Mouse (Mus musculus): ENCODE data around the gene Gm20388. TPM values are rescaled to one million over a fixed set of nuclear protein-coding genes. Genes with fewer than 3 reads are reported as not detected.
"Not testable (repeated sequence)": the region's sequence is repeated elsewhere in the genome, so short reads cannot be mapped to it uniquely, and the experiment has no call there.

Gm20388 gene
- polyA plus RNA-seq, 1 experiment from 2014 or later = 5.5 TPM

DNA sequence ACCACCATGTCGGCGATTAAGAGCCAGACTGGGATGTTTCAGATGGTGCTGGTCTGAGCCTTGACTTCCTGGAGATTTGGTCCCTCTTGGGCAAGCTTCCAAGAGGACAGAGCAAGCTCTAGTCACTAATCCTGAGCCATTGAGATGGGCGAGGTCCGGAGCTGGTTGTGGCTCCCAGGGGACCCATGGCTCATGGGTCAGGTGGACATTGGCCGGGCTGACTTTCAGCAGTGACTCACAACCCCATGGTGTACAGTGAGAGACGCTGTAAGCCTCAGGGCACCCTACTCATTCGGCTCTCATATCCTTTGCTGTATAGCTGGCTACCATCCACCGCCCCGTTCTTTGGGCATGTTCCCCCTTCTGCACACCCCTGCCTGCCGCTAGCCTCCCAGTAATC is 1223.5 kb downstream of the Gm20388 start:
- Histone ChIP-seq H3K9me3 (peaks cover 5% of the 10 kb centered on the region; the same call in 1 of the 2 replicates), H3K27ac (no peak overlapping the region), H3K9ac (no peak overlapping the region), H3K4me2 (no peak overlapping the region), H3K27me3 (peaks cover 31% of the 10 kb centered on the region), H3K4me3 (no peak overlapping the region), H3K36me3 (0 out of 2 replicates have a peak, but pooled peaks cover 3% of the 10 kb centered on the region), H3K4me1 (peaks cover 4% of the 10 kb centered on the region)
- no peak for ATAC-seq (ENCODE audit: borderline replicate concordance, extremely low read depth, low FRiP score, low TSS enrichment)
- WGBS = 85% methylated on average over 10 of the region's 10 CpGs

GRCm38 (mm10) chr8:121134512-121134911 is 1223.9 kb downstream of the Gm20388 start:
- WGBS = 86% methylated on average over 11 of the region's 11 CpGs
- H3K27me3 ChIP-seq = peaks cover 27% of the 10 kb centered on the region
- 0 out of 2 replicates have a peak, but pooled peaks cover 3% of the 10 kb centered on the region for H3K36me3 ChIP-seq
- peaks cover under 1% of the 10 kb centered on the region; the same call in 1 of the 2 replicates for H3K4me1 ChIP-seq
- H3K27ac ChIP-seq = no peak overlapping the region
- no peak overlapping the region for H3K4me3 ChIP-seq
- H3K9ac ChIP-seq = no peak overlapping the region
- ATAC-seq (ENCODE audit: borderline replicate concordance, extremely low read depth, low FRiP score, low TSS enrichment) = no peak
- H3K4me2 ChIP-seq = no peak overlapping the region
- H3K9me3 ChIP-seq = peaks cover 5% of the 10 kb centered on the region; the same call in 1 of the 2 replicates

- no peak overlapping the region for H3K9ac ChIP-seq
- no peaks in the 10 kb centered on the region; the same call in 1 of the 2 replicates for H3K4me1 ChIP-seq
- no peak for ATAC-seq (ENCODE audit: borderline replicate concordance, extremely low read depth, low FRiP score, low TSS enrichment)
- peaks cover 5% of the 10 kb centered on the region; the same call in 1 of the 2 replicates for H3K9me3 ChIP-seq
- H3K36me3 ChIP-seq = 0 out of 2 replicates have a peak, but pooled peaks cover 3% of the 10 kb centered on the region
- WGBS = 94% methylated on average over 6 of the region's 6 CpGs
- H3K27ac ChIP-seq = no peak overlapping the region
- no peak overlapping the region for H3K4me2 ChIP-seq
- H3K27me3 ChIP-seq = peaks cover 5% of the 10 kb centered on the region; the same call in 1 of the 2 replicates
- H3K4me3 ChIP-seq = no peak overlapping the region
Observed at GRCm38 (mm10) chr8:121136856-121137255, 1226.2 kb downstream of the Gm20388 start.

- not testable (repeated sequence) for H3K36me3 ChIP-seq; H3K9ac ChIP-seq; H3K9me3 ChIP-seq; H3K4me3 ChIP-seq; ATAC-seq (ENCODE audit: borderline replicate concordance, extremely low read depth, low FRiP score, low TSS enrichment); H3K27ac ChIP-seq; H3K4me2 ChIP-seq; H3K4me1 ChIP-seq
- 47% methylated on average over 4 of the region's 6 CpGs for WGBS
- H3K27me3 ChIP-seq = peaks cover 17% of the 10 kb centered on the region
Observed at GRCm38 (mm10) chr8:121145457-121146134, 1235.0 kb downstream of the Gm20388 start.

DNA sequence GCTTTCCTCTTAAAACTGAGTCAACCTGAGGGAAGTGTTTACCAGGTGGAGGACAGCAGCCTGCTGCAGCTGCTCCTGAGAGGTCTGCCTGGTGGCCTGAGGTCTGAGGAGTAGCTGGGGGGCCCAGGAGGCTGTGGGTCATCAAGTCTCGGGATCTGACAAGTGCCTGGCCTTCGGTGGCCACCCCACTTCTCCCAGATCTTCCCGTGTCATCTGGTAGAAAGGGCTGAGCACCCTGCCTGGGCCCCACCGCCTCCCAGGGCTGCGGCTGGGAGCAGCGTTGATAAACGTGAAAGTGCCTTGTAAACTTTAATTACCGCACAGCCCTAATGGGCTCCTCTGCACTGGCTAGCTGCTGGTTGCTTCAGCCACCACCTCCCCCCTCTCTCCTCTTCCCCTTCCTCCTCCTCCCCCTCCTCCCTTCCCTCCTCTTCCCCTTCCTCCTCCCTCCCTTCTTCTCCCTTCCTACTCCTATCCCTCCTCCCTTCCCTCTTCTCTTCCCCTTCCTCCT is 1238.0 kb downstream of the Gm20388 start:
- no peaks in the 10 kb centered on the region for H3K9me3 ChIP-seq
- no peak for ATAC-seq (ENCODE audit: borderline replicate concordance, extremely low read depth, low FRiP score, low TSS enrichment)
- H3K4me3 ChIP-seq = no peak overlapping the region
- H3K4me1 ChIP-seq = 0 out of 2 replicates have a peak, but pooled peaks cover 9% of the 10 kb centered on the region
- 9% methylated on average over 8 of the region's 8 CpGs for WGBS
- H3K36me3 ChIP-seq = no peaks in the 10 kb centered on the region
- no peak overlapping the region for H3K4me2 ChIP-seq
- H3K27me3 ChIP-seq = peaks cover 15% of the 10 kb centered on the region
- no peak overlapping the region for H3K27ac ChIP-seq
- no peak overlapping the region for H3K9ac ChIP-seq

GRCm38 (mm10) chr8:121152394-121152793 is 1241.8 kb downstream of the Gm20388 start:
- no peak overlapping the region for H3K4me3 ChIP-seq
- peak; percentile 75 for ATAC-seq (ENCODE audit: borderline replicate concordance, extremely low read depth, low FRiP score, low TSS enrichment)
- H3K27me3 ChIP-seq = peaks cover 10% of the 10 kb centered on the region
- no peaks in the 10 kb centered on the region for H3K9me3 ChIP-seq
- 0 out of 2 replicates have a peak overlapping the region, but pooled peaks have one; percentile 21 for H3K27ac ChIP-seq
- H3K4me1 ChIP-seq = 0 out of 2 replicates have a peak, but pooled peaks cover 9% of the 10 kb centered on the region
- H3K4me2 ChIP-seq = no peak overlapping the region
- WGBS = 26% methylated on average over 12 of the region's 12 CpGs
- no peaks in the 10 kb centered on the region for H3K36me3 ChIP-seq
- H3K9ac ChIP-seq = no peak overlapping the region

DNA sequence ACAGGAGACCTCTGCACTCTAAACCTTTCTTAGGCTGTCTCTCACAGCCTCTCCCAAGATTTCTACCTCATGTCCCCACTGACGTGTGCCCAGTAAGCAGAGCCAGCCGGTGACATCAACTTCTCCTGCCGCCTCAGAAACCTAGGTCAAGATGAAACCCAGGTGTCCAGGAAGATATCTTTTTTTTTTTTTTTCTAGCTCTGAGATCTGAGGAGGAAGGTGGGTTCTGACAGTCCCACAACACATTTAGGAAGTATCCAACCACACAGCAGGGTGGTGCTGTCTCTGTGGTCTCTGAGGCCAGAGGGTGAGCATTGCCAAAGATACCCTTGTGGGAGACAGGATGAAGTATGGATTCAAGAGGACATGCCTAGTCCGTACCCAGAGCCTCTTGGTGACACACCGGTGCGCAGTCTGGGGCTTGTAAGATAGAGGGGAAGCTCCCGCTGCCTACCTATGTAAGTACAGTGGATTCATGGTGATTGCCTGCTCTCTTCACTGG is 1246.4 kb downstream of the Gm20388 start:
- Histone ChIP-seq H3K4me2 (no peak overlapping the region), H3K9ac (no peak overlapping the region), H3K36me3 (no peaks in the 10 kb centered on the region), H3K27ac (no peak overlapping the region), H3K27me3 (peaks cover 25% of the 10 kb centered on the region), H3K4me3 (no peak overlapping the region), H3K4me1 (0 out of 2 replicates have a peak, but pooled peaks cover 2% of the 10 kb centered on the region), H3K9me3 (no peaks in the 10 kb centered on the region)
- 81% methylated on average over 7 of the region's 7 CpGs for WGBS
- no peak for ATAC-seq (ENCODE audit: borderline replicate concordance, extremely low read depth, low FRiP score, low TSS enrichment)

DNA sequence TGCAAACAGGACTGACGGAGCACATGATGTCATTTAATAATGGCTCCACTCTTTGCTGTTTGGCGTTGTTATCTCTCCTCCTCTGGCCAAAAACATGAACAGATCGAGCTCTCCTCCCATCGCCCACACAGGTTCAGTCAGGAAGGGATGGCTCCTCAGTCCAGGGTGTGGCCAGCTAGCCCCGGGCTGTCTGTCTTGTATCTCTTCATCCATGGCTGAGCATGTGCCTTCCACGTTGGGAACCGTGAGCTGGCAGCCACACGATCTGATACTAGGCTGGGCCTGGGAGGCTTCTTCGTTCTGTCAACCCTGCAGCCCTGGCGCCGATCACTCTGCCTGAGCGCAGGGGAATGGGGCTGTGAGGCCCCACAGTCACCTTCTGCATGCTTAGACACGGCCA is 1248.2 kb downstream of the Gm20388 start:
- Histone ChIP-seq H3K27ac (no peak overlapping the region), H3K4me2 (no peak overlapping the region), H3K9ac (no peak overlapping the region), H3K4me3 (no peak overlapping the region), H3K27me3 (peaks cover 25% of the 10 kb centered on the region), H3K9me3 (no peaks in the 10 kb centered on the region), H3K4me1 (peaks cover 10% of the 10 kb centered on the region), H3K36me3 (no peaks in the 10 kb centered on the region)
- WGBS = 66% methylated on average over 13 of the region's 13 CpGs
- no peak for ATAC-seq (ENCODE audit: borderline replicate concordance, extremely low read depth, low FRiP score, low TSS enrichment)

GRCm38 (mm10) chr8:121161437-121161836 is 1250.8 kb downstream of the Gm20388 start:
- peaks cover 21% of the 10 kb centered on the region for H3K4me1 ChIP-seq
- no peak for ATAC-seq (ENCODE audit: borderline replicate concordance, extremely low read depth, low FRiP score, low TSS enrichment)
- no peak overlapping the region for H3K4me2 ChIP-seq
- no peak overlapping the region for H3K4me3 ChIP-seq
- no peaks in the 10 kb centered on the region for H3K36me3 ChIP-seq
- peaks cover 22% of the 10 kb centered on the region for H3K27me3 ChIP-seq
- H3K9ac ChIP-seq = no peak overlapping the region
- WGBS = 75% methylated on average over 5 of the region's 5 CpGs
- no peaks in the 10 kb centered on the region for H3K9me3 ChIP-seq
- H3K27ac ChIP-seq = no peak overlapping the region

DNA sequence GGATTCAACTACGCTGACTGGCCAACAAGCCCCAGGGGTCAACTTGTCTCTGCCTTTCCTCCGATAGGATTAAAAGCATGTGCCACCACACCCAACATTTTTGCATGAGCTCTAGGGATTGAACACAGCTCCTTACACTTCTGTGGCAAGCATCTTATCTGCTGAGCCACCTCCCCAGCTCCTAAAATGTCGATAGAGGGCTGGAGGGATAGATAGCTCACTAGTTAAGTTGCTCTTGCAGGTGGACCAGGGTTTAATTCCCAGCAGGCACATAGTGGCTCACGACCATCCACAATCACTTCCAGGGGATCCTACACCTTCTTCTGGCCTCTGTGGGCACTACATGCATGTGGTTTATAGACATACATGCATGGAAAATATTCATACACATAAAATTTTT is 1251.8 kb downstream of the Gm20388 start:
- 69% methylated on average over 4 of the region's 4 CpGs for WGBS
- peaks cover 22% of the 10 kb centered on the region for H3K27me3 ChIP-seq
- H3K4me3 ChIP-seq = no peak overlapping the region
- H3K36me3 ChIP-seq = no peaks in the 10 kb centered on the region
- no peak overlapping the region for H3K9ac ChIP-seq
- H3K27ac ChIP-seq = no peak overlapping the region
- no peak overlapping the region for H3K4me2 ChIP-seq
- peaks cover 21% of the 10 kb centered on the region for H3K4me1 ChIP-seq
- no peak for ATAC-seq (ENCODE audit: borderline replicate concordance, extremely low read depth, low FRiP score, low TSS enrichment)
- H3K9me3 ChIP-seq = no peaks in the 10 kb centered on the region

GRCm38 (mm10) chr8:121162906-121163695 is 1252.5 kb downstream of the Gm20388 start:
- Histone ChIP-seq H3K9ac (no peak overlapping the region), H3K4me1 (peaks cover 21% of the 10 kb centered on the region), H3K36me3 (no peaks in the 10 kb centered on the region), H3K4me3 (no peak overlapping the region), H3K4me2 (no peak overlapping the region), H3K27ac (no peak overlapping the region; the same call in 1 of the 2 replicates), H3K9me3 (no peaks in the 10 kb centered on the region), H3K27me3 (peaks cover 22% of the 10 kb centered on the region)
- ATAC-seq (ENCODE audit: borderline replicate concordance, extremely low read depth, low FRiP score, low TSS enrichment) = no peak
- 52% methylated on average over 11 of the region's 11 CpGs for WGBS

Data from lung, embryonic 15.5 days (tissue).